Mouse (Mus musculus): ENCODE results near the gene Tm2d1. TPM values are rescaled to one million over a fixed set of nuclear protein-coding genes. Genes with fewer than 3 reads are reported as not detected.

Tm2d1 gene
- polyA plus RNA-seq, 1 experiment = 1.4 TPM

DNA sequence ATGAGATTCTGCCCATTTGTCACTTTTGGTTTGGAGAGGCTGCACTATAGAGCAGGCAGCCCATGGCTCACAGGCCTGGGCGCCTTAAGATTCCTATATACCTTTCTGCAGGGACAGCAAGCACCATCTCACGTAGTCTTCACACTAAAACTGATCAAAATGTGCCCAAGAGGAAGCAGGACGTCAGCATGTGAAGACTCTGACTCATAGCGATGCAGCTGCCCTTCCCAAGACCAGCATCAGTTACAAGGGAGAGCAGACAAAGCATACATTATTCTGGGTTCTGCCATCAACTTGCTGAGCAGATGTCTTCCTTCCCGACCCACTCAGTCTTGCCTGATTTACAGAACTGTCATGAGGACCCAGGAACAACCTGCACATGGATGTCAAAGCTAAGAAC, 45.9 kb downstream of the Tm2d1 start:
- no peaks in the 10 kb centered on the region for H3K4me1 ChIP-seq (ENCODE audit: control insufficient read depth)
- H3K27me3 ChIP-seq (ENCODE audit: control insufficient read depth) = no peaks in the 10 kb centered on the region
- H3K4me3 ChIP-seq (replicated peaks) = no peak overlapping the region
- peaks cover 3% of the 10 kb centered on the region for H3K9me3 ChIP-seq (ENCODE audit: control insufficient read depth, low read length)
- no peaks in the 10 kb centered on the region for H3K36me3 ChIP-seq (ENCODE audit: control insufficient read depth)
- TF ChIP-seq GATA1 (IDR thresholded peaks at IDR 0.05; ENCODE audit: low read length) (no peak), TAL1 (IDR thresholded peaks at IDR 0.05; ENCODE audit: low read length) (no peak)

DNA sequence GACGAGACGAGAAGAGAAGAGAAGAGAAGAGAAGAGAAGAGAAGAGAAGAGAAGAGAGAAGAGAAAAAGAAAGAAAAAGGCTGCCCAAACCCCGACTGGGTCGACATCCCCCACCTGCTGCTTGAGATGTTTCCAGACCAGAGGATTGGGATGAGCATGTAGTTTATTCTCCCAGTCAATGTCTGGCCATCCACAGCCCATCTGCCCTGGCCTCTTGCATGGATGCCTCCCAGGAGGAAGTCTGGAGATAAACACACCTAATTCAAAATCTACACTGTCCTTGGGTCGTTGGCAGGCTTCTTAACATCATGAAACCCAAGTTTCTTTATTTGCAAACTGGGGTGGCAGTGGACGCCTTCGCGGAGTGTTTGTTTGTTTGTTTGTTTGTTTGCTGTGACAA, 47.4 kb downstream of the Tm2d1 start:
- Histone ChIP-seq H3K4me1 (ENCODE audit: control insufficient read depth) (no peaks in the 10 kb centered on the region), H3K9me3 (ENCODE audit: control insufficient read depth, low read length) (peaks cover 4% of the 10 kb centered on the region), H3K36me3 (ENCODE audit: control insufficient read depth) (no peaks in the 10 kb centered on the region), H3K4me3 (replicated peaks) (no peak overlapping the region), H3K27me3 (ENCODE audit: control insufficient read depth) (no peaks in the 10 kb centered on the region)
- TF ChIP-seq TAL1 (IDR thresholded peaks at IDR 0.05; ENCODE audit: low read length) = no peak
- no peak for TF ChIP-seq GATA1 (IDR thresholded peaks at IDR 0.05; ENCODE audit: low read length)

- TF ChIP-seq TAL1 (IDR thresholded peaks at IDR 0.05; ENCODE audit: low read length) (no peak), GATA1 (IDR thresholded peaks at IDR 0.05; ENCODE audit: low read length) (no peak)
- H3K4me3 ChIP-seq (replicated peaks) = peak overlapping the region; percentile 25
- peaks cover 36% of the 10 kb centered on the region for H3K27me3 ChIP-seq (ENCODE audit: control insufficient read depth)
- peaks cover 6% of the 10 kb centered on the region for H3K4me1 ChIP-seq (ENCODE audit: control insufficient read depth)
- no peaks in the 10 kb centered on the region for H3K36me3 ChIP-seq (ENCODE audit: control insufficient read depth)
- H3K9me3 ChIP-seq (ENCODE audit: control insufficient read depth, low read length) = no peaks in the 10 kb centered on the region
Observed at GRCm38 (mm10) chr4:98322223-98322622, 60.9 kb downstream of the Tm2d1 start.

GRCm38 (mm10) chr4:98321371-98322111, 61.6 kb downstream of the Tm2d1 start:
- no peaks in the 10 kb centered on the region for H3K9me3 ChIP-seq (ENCODE audit: control insufficient read depth, low read length)
- H3K27me3 ChIP-seq (ENCODE audit: control insufficient read depth) = peaks cover 36% of the 10 kb centered on the region
- peak overlapping the region; percentile 25 for H3K4me3 ChIP-seq (replicated peaks)
- peaks cover 6% of the 10 kb centered on the region for H3K4me1 ChIP-seq (ENCODE audit: control insufficient read depth)
- TF ChIP-seq GATA1 (IDR thresholded peaks at IDR 0.05; ENCODE audit: low read length) (no peak), TAL1 (IDR thresholded peaks at IDR 0.05; ENCODE audit: low read length) (no peak)
- no peaks in the 10 kb centered on the region for H3K36me3 ChIP-seq (ENCODE audit: control insufficient read depth)

DNA sequence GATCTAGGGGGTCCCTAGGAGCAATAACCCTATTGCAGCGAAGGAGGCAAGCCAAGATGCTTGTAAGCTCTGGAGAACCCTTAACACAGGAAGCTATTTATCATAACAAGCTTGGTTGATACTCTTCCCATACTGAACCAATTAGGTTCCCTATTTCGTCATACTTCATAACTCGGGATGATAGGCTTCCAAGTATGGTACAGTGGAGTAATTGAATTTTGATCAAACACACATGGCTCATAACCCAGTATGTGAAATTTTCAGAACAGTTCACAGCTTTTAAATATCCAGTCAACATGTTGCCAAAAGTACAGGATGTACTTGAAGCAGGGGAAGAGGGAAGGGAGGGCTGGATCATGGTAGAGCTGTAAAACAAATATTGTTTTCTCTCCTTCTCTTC, 64.3 kb downstream of the Tm2d1 start:
- Histone ChIP-seq H3K36me3 (ENCODE audit: control insufficient read depth) (no peaks in the 10 kb centered on the region), H3K4me3 (replicated peaks) (no peak overlapping the region), H3K27me3 (ENCODE audit: control insufficient read depth) (peaks cover 36% of the 10 kb centered on the region), H3K4me1 (ENCODE audit: control insufficient read depth) (peaks cover 6% of the 10 kb centered on the region), H3K9me3 (ENCODE audit: control insufficient read depth, low read length) (no peaks in the 10 kb centered on the region)
- no peak for TF ChIP-seq GATA1 (IDR thresholded peaks at IDR 0.05; ENCODE audit: low read length)
- no peak for TF ChIP-seq TAL1 (IDR thresholded peaks at IDR 0.05; ENCODE audit: low read length)

DNA sequence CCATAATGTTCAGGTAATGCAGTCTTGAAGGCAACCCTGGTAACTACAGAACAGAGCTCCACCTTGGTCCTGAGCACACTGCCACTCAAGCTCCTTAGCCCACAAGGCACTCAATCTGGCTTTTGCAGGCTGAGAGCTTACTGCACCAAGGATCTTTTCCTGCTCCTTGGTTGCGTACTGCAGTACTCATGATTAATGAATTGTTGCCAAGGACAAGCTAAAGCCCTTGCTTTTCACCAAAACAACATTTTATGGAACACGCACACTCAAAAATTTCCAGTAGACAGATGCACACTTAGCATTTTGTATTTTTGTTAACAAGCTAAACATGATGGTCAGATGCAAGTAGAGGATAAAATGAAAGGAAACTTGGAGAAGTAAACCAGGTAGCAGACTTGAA, 66.0 kb downstream of the Tm2d1 start:
- Histone ChIP-seq H3K4me3 (replicated peaks) (no peak overlapping the region), H3K9me3 (ENCODE audit: control insufficient read depth, low read length) (no peaks in the 10 kb centered on the region), H3K27me3 (ENCODE audit: control insufficient read depth) (peaks cover 33% of the 10 kb centered on the region), H3K36me3 (ENCODE audit: control insufficient read depth) (no peaks in the 10 kb centered on the region), H3K4me1 (ENCODE audit: control insufficient read depth) (peaks cover 4% of the 10 kb centered on the region)
- TF ChIP-seq TAL1 (IDR thresholded peaks at IDR 0.05; ENCODE audit: low read length) = no peak
- TF ChIP-seq GATA1 (IDR thresholded peaks at IDR 0.05; ENCODE audit: low read length) = no peak

Other genes with a start within 250 kb of the Tm2d1 start
- not detected in 2 replicates for gene Patj, start 12.5 kb upstream of the Tm2d1 start, polyA plus RNA-seq (2012)